Mouse (Mus musculus): ENCODE data around the gene Adat2. TPM values are rescaled to one million over a fixed set of nuclear protein-coding genes. Genes with fewer than 3 reads are reported as not detected.

The Adat2 gene
- polyA plus RNA-seq, 1 experiment: 7.5 TPM

DNA sequence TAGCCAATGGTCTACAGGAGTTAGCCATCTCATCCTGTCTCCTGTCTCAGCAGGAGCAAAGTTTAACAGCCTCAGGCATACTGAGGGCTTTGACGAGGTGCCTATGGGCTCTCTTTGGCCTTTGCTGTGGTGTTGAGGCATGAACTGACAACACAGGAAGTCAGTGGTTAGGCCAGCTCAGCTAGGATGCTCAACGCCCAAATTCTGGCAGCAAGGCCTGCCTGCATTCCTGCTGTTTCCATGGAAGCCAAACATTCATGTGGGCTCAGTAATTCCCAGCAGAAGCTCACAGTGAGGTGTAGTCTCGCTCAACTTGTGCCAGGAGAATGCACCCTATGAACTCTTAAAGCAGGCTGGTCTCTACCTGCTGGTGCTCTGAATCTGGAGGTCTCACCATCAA lies 43.4 kb downstream of the Adat2 start:
- Histone ChIP-seq H3K79me3 (ENCODE audit: low read depth) (no peaks in the 10 kb centered on the region), H3ac (ENCODE audit: control insufficient read depth, insufficient read length, low read depth) (no peak overlapping the region), H3K36me3 (ENCODE audit: control insufficient read depth, insufficient read depth) (no peaks in the 10 kb centered on the region), H3K4me3 (ENCODE audit: insufficient read depth, poor library complexity, severe bottlenecking) (no peak overlapping the region), H3K27me3 (ENCODE audit: control insufficient read depth, insufficient read depth, insufficient read length) (no peaks in the 10 kb centered on the region), H3K79me2 (ENCODE audit: control insufficient read depth, insufficient read depth) (no peaks in the 10 kb centered on the region)
- TF ChIP-seq CTCF (IDR thresholded peaks at IDR 0.05; ENCODE audit: control insufficient read depth, insufficient read depth, insufficient read length) (no peak), CEBPB (IDR thresholded peaks at IDR 0.05; ENCODE audit: low read depth) (no peak), MAX (IDR thresholded peaks at IDR 0.05) (no peak), MYOD1 (IDR thresholded peaks at IDR 0.05; ENCODE audit: control insufficient read depth, insufficient read length, low read depth) (no peak), USF1 (IDR thresholded peaks at IDR 0.05; ENCODE audit: low read depth) (no peak), MYOG (IDR thresholded peaks at IDR 0.05; ENCODE audit: control insufficient read depth, extremely low read depth, insufficient read length) (no peak), FOSL1 (IDR thresholded peaks at IDR 0.05; ENCODE audit: insufficient read depth, low read length, poor library complexity, severe bottlenecking) (no peak)

DNA sequence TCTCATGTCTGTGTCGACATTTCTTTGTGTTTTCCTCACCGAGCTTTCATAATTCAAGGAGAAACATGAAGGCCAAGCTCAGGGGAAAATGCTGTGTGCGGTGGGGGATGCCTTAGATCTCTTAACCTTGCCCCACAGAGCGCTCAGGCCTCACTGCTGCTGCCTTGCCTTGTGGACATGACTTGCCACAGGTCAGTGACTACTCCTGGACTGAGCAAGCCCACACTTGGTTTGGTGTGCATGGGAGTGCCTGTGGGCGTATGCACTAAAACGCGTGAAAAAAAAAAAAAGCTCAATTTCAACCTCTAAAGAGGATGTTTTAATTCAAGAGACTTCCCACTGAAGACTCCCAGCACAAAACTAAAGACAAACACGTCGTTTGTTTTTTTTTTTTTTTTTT lies 44.2 kb downstream of the Adat2 start:
- H3K79me2 ChIP-seq (ENCODE audit: control insufficient read depth, insufficient read depth): no peaks in the 10 kb centered on the region
- no peak for TF ChIP-seq FOSL1 (IDR thresholded peaks at IDR 0.05; ENCODE audit: insufficient read depth, low read length, poor library complexity, severe bottlenecking)
- TF ChIP-seq MYOD1 (IDR thresholded peaks at IDR 0.05; ENCODE audit: control insufficient read depth, insufficient read length, low read depth): no peak
- TF ChIP-seq MYOG (IDR thresholded peaks at IDR 0.05; ENCODE audit: control insufficient read depth, extremely low read depth, insufficient read length): no peak
- TF ChIP-seq MAX (IDR thresholded peaks at IDR 0.05): no peak
- TF ChIP-seq USF1 (IDR thresholded peaks at IDR 0.05; ENCODE audit: low read depth): no peak
- no peak for TF ChIP-seq CTCF (IDR thresholded peaks at IDR 0.05; ENCODE audit: control insufficient read depth, insufficient read depth, insufficient read length)
- TF ChIP-seq CEBPB (IDR thresholded peaks at IDR 0.05; ENCODE audit: low read depth): no peak
- no peaks in the 10 kb centered on the region for H3K27me3 ChIP-seq (ENCODE audit: control insufficient read depth, insufficient read depth, insufficient read length)
- no peak overlapping the region for H3K4me3 ChIP-seq (ENCODE audit: insufficient read depth, poor library complexity, severe bottlenecking)
- H3K36me3 ChIP-seq (ENCODE audit: control insufficient read depth, insufficient read depth): no peaks in the 10 kb centered on the region
- no peak overlapping the region for H3ac ChIP-seq (ENCODE audit: control insufficient read depth, insufficient read length, low read depth)
- no peaks in the 10 kb centered on the region for H3K79me3 ChIP-seq (ENCODE audit: low read depth)

DNA sequence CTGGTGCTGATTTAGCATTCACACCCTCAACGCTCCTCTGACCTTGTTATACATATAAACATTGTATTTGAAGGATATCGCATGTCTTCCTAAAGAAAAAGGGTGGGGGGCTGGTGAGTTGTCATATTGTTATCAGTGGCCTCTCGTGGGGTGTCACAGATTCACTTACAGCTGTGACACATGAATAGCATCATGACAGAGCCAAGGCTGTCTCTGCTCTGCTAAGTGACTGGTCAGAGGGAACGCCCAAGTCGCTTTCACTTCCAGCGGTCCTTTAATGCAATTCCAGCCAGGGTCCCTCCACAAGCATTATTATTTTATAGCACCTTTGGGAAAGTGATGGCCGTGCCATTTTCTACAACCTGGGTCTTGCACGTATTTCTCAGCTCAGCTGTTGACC lies 44.8 kb downstream of the Adat2 start:
- H3K27me3 ChIP-seq (ENCODE audit: control insufficient read depth, insufficient read depth, insufficient read length): no peaks in the 10 kb centered on the region
- H3K36me3 ChIP-seq (ENCODE audit: control insufficient read depth, insufficient read depth): no peaks in the 10 kb centered on the region
- TF ChIP-seq FOSL1 (IDR thresholded peaks at IDR 0.05; ENCODE audit: insufficient read depth, low read length, poor library complexity, severe bottlenecking) (no peak), MYOG (IDR thresholded peaks at IDR 0.05; ENCODE audit: control insufficient read depth, extremely low read depth, insufficient read length) (no peak), CEBPB (IDR thresholded peaks at IDR 0.05; ENCODE audit: low read depth) (no peak), USF1 (IDR thresholded peaks at IDR 0.05; ENCODE audit: low read depth) (no peak), CTCF (IDR thresholded peaks at IDR 0.05; ENCODE audit: control insufficient read depth, insufficient read depth, insufficient read length) (no peak), MAX (IDR thresholded peaks at IDR 0.05) (no peak), MYOD1 (IDR thresholded peaks at IDR 0.05; ENCODE audit: control insufficient read depth, insufficient read length, low read depth) (no peak)
- no peak overlapping the region for H3ac ChIP-seq (ENCODE audit: control insufficient read depth, insufficient read length, low read depth)
- no peaks in the 10 kb centered on the region for H3K79me2 ChIP-seq (ENCODE audit: control insufficient read depth, insufficient read depth)
- H3K79me3 ChIP-seq (ENCODE audit: low read depth): no peaks in the 10 kb centered on the region
- no peak overlapping the region for H3K4me3 ChIP-seq (ENCODE audit: insufficient read depth, poor library complexity, severe bottlenecking)

DNA sequence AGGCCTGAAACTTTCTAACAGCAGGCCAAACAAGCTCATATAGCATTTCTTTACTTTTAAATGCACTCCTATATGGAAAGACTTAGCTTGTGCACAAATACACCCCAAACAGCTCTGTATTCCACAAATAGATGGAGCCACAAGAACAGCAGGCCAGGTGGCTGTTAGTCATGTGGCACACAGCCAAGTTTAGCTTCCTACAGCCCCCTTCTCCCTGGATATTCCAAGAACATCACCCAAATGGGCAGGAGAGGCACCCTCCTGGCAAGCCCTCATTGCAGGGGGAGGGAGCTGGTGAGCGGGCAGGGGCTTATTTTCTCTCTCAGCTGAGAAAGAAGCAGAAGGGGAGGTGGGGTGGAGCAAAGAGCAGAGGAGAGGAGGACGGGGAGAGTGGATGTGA lies 48.2 kb downstream of the Adat2 start:
- Histone ChIP-seq H3K79me3 (ENCODE audit: low read depth) (no peaks in the 10 kb centered on the region), H3K36me3 (ENCODE audit: control insufficient read depth, insufficient read depth) (no peaks in the 10 kb centered on the region), H3K4me3 (ENCODE audit: insufficient read depth, poor library complexity, severe bottlenecking) (no peak overlapping the region), H3ac (ENCODE audit: control insufficient read depth, insufficient read length, low read depth) (no peak overlapping the region), H3K79me2 (ENCODE audit: control insufficient read depth, insufficient read depth) (no peaks in the 10 kb centered on the region), H3K27me3 (ENCODE audit: control insufficient read depth, insufficient read depth, insufficient read length) (no peaks in the 10 kb centered on the region)
- no peak for TF ChIP-seq MYOG (IDR thresholded peaks at IDR 0.05; ENCODE audit: control insufficient read depth, extremely low read depth, insufficient read length)
- TF ChIP-seq CEBPB (IDR thresholded peaks at IDR 0.05; ENCODE audit: low read depth): no peak
- no peak for TF ChIP-seq MYOD1 (IDR thresholded peaks at IDR 0.05; ENCODE audit: control insufficient read depth, insufficient read length, low read depth)
- TF ChIP-seq USF1 (IDR thresholded peaks at IDR 0.05; ENCODE audit: low read depth): no peak
- TF ChIP-seq FOSL1 (IDR thresholded peaks at IDR 0.05; ENCODE audit: insufficient read depth, low read length, poor library complexity, severe bottlenecking): no peak
- no peak for TF ChIP-seq MAX (IDR thresholded peaks at IDR 0.05)
- TF ChIP-seq CTCF (IDR thresholded peaks at IDR 0.05; ENCODE audit: control insufficient read depth, insufficient read depth, insufficient read length): no peak

Other genes with a start within 250 kb of the Adat2 start
- not detected for gene Phactr2, start 78.5 kb upstream of the Adat2 start, polyA plus RNA-seq (2012; fragmentation: generic; extraction: Trizol)
- 4.4 TPM for gene Fuca2, start 53.4 kb upstream of the Adat2 start, polyA plus RNA-seq (2012; fragmentation: generic; extraction: Trizol)
- 6.3 TPM for gene Pex3, start 248 bp downstream of the Adat2 start, polyA plus RNA-seq (2012; fragmentation: generic; extraction: Trizol)

All from C2C12 (cell line).